Comparison of ENCODE assay signal across 26 mouse cellular contexts in the genomic region with DNA sequence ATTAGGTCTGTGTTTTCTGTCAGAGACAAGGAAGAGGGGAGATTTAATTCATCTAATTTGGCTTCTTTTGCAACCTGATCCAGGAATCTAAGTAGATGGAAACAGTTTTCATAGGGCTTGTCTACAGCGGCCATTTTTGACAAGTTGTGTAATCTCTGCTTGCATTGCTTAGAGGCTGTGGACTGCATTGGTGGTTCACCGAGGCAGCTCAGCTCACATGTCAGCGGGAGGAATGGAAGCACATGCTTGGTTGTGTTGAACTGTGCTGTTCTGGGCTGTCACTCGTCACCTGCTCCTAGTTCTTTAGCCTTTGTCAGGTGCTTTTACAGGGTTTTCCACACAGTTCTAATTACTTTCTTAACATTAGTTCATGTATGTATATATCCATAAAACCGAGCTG.
"Had no signal": no experiment of that assay in that cellular context is flagged by ENCODE, and none has a peak within 500 bp of the region (broad histone marks: within the 10 kb centered on the region; RNA-seq: fewer than 3 reads in every experiment).

No protein-coding gene starts in this region.

- H3K27me3 ChIP-seq: heart, embryonic 13.5 days; heart, embryonic 15.5 days; hindbrain, embryonic 13.5 days; hindbrain, embryonic 15.5 days; kidney, embryonic 15.5 days; limb, embryonic 13.5 days; limb, embryonic 15.5 days had no signal

- H3K9ac ChIP-seq: heart, embryonic 13.5 days; heart, embryonic 15.5 days; hindbrain, embryonic 13.5 days; hindbrain, embryonic 15.5 days; kidney, embryonic 15.5 days; limb, embryonic 13.5 days; limb, embryonic 15.5 days; liver, embryonic 14.5 days had no signal

- H3K4me1 ChIP-seq: hindbrain, embryonic 15.5 days; limb, embryonic 15.5 days had no signal

- ATAC-seq: hindbrain, postnatal 0 days; intestine, embryonic 16.5 days had no signal

- DNase-seq: gastrocnemius, adult 2 months; gastrocnemius, postnatal 10 days; gastrocnemius, postnatal 25 days; heart, adult 18-20 months; heart, postnatal 14 days; heart, postnatal 36 days; kidney, adult 11 months; kidney, adult 2 months; kidney, adult 9 months; kidney, postnatal 14 days; kidney, postnatal 36 days; layer of hippocampus, adult 9-11 months; layer of hippocampus, postnatal 36 days; left cerebral cortex, postnatal 4 days had no signal

- H3K4me3 ChIP-seq: gastrocnemius, adult 2 months; heart, embryonic 13.5 days; heart, embryonic 15.5 days; hindbrain, embryonic 13.5 days; hindbrain, embryonic 15.5 days; kidney, embryonic 15.5 days; limb, embryonic 13.5 days; limb, embryonic 15.5 days had no signal

- H3K36me3 ChIP-seq: heart, embryonic 15.5 days; hindbrain, embryonic 13.5 days; hindbrain, embryonic 15.5 days; limb, embryonic 13.5 days had no signal

- H3K4me2 ChIP-seq: heart, embryonic 11.5 days; heart, embryonic 13.5 days; heart, embryonic 15.5 days; hindbrain, embryonic 13.5 days; hindbrain, embryonic 15.5 days; kidney, embryonic 15.5 days; limb, embryonic 13.5 days; limb, embryonic 15.5 days had no signal

- H3K27ac ChIP-seq: gastrocnemius, adult 2 months; heart, embryonic 13.5 days; heart, embryonic 15.5 days; hindbrain, embryonic 13.5 days; hindbrain, embryonic 15.5 days; hindbrain, postnatal 0 days; kidney, embryonic 15.5 days; kidney, postnatal 0 days; limb, embryonic 13.5 days; limb, embryonic 15.5 days; liver, embryonic 14.5 days had no signal

- H3K9me3 ChIP-seq: heart, embryonic 13.5 days; heart, embryonic 15.5 days; hindbrain, embryonic 13.5 days; hindbrain, embryonic 15.5 days; kidney, embryonic 15.5 days; limb, embryonic 13.5 days; limb, embryonic 15.5 days had no signal
